Mouse (Mus musculus): ENCODE results near the gene Aga. TPM values are rescaled to one million over a fixed set of nuclear protein-coding genes. Genes with fewer than 3 reads are reported as not detected.
"Not testable (repeated sequence)": the region's sequence is repeated elsewhere in the genome, so short reads cannot be mapped to it uniquely, and the experiment has no call there.

Aga gene
- 2.9 and 3.6 TPM in 2 replicates for polyA plus RNA-seq (2012; rRNA removed)

GRCm38 (mm10) chr8:53511551-53512127, at the start of gene Aga:
Gene Aga, plus strand, starts transcription at chr8:53511727.
- peak within 1 kb of the TSS; percentile 94 for H3K4me3 ChIP-seq (ENCODE audit: control insufficient read depth, low read depth, low read length)
- TF ChIP-seq CTCF (IDR thresholded peaks at IDR 0.05; ENCODE audit: control insufficient read depth, insufficient read depth, insufficient replicate concordance, low read depth, low read length) (no peak), POLR2A (IDR thresholded peaks at IDR 0.05; ENCODE audit: control insufficient read depth, low read depth, low read length) (peak; percentile 63)
- no peaks in the 10 kb centered on the region for H3K36me3 ChIP-seq (ENCODE audit: control insufficient read depth, insufficient read depth, low read length)
- no peaks in the 10 kb centered on the region for H3K27me3 ChIP-seq (ENCODE audit: control insufficient read depth, insufficient read depth, low read length)
- peak within 1 kb of the TSS; percentile 81; the same call in 1 of the 2 replicates for H3K27ac ChIP-seq (ENCODE audit: control insufficient read depth, insufficient read depth, low read depth, low read length)
- no peaks in the 10 kb centered on the region; the same call in none of the 2 replicates for H3K4me1 ChIP-seq (ENCODE audit: control insufficient read depth, insufficient read depth, low read length)

- TF ChIP-seq CTCF (IDR thresholded peaks at IDR 0.05; ENCODE audit: control insufficient read depth, insufficient read depth, insufficient replicate concordance, low read depth, low read length) (no peak), POLR2A (IDR thresholded peaks at IDR 0.05; ENCODE audit: control insufficient read depth, low read depth, low read length) (no peak)
- Histone ChIP-seq H3K36me3 (ENCODE audit: control insufficient read depth, insufficient read depth, low read length) (no peaks in the 10 kb centered on the region), H3K27me3 (ENCODE audit: control insufficient read depth, insufficient read depth, low read length) (no peaks in the 10 kb centered on the region), H3K4me3 (ENCODE audit: control insufficient read depth, low read depth, low read length) (no peak overlapping the region), H3K27ac (ENCODE audit: control insufficient read depth, insufficient read depth, low read depth, low read length) (no peak overlapping the region), H3K4me1 (ENCODE audit: control insufficient read depth, insufficient read depth, low read length) (no peaks in the 10 kb centered on the region)
Measured at GRCm38 (mm10) chr8:53489063-53489462, 22.5 kb upstream of the Aga start.

GRCm38 (mm10) chr8:53496216-53496615, 15.3 kb upstream of the Aga start:
- Histone ChIP-seq H3K27me3 (ENCODE audit: control insufficient read depth, insufficient read depth, low read length) (no peaks in the 10 kb centered on the region), H3K4me1 (ENCODE audit: control insufficient read depth, insufficient read depth, low read length) (no peaks in the 10 kb centered on the region), H3K27ac (ENCODE audit: control insufficient read depth, insufficient read depth, low read depth, low read length) (no peak overlapping the region), H3K36me3 (ENCODE audit: control insufficient read depth, insufficient read depth, low read length) (no peaks in the 10 kb centered on the region), H3K4me3 (ENCODE audit: control insufficient read depth, low read depth, low read length) (no peak overlapping the region)
- no peak for TF ChIP-seq CTCF (IDR thresholded peaks at IDR 0.05; ENCODE audit: control insufficient read depth, insufficient read depth, insufficient replicate concordance, low read depth, low read length)
- TF ChIP-seq POLR2A (IDR thresholded peaks at IDR 0.05; ENCODE audit: control insufficient read depth, low read depth, low read length) = no peak

GRCm38 (mm10) chr8:53496885-53497326, 14.6 kb upstream of the Aga start:
- Histone ChIP-seq H3K27me3 (ENCODE audit: control insufficient read depth, insufficient read depth, low read length) (no peaks in the 10 kb centered on the region), H3K4me3 (ENCODE audit: control insufficient read depth, low read depth, low read length) (no peak overlapping the region), H3K4me1 (ENCODE audit: control insufficient read depth, insufficient read depth, low read length) (no peaks in the 10 kb centered on the region), H3K36me3 (ENCODE audit: control insufficient read depth, insufficient read depth, low read length) (no peaks in the 10 kb centered on the region), H3K27ac (ENCODE audit: control insufficient read depth, insufficient read depth, low read depth, low read length) (no peak overlapping the region)
- TF ChIP-seq CTCF (IDR thresholded peaks at IDR 0.05; ENCODE audit: control insufficient read depth, insufficient read depth, insufficient replicate concordance, low read depth, low read length) (no peak), POLR2A (IDR thresholded peaks at IDR 0.05; ENCODE audit: control insufficient read depth, low read depth, low read length) (no peak)

- not testable (repeated sequence) for H3K4me3 ChIP-seq (ENCODE audit: control insufficient read depth, low read depth, low read length); H3K27ac ChIP-seq (ENCODE audit: control insufficient read depth, insufficient read depth, low read depth, low read length); H3K36me3 ChIP-seq (ENCODE audit: control insufficient read depth, insufficient read depth, low read length); H3K27me3 ChIP-seq (ENCODE audit: control insufficient read depth, insufficient read depth, low read length); H3K4me1 ChIP-seq (ENCODE audit: control insufficient read depth, insufficient read depth, low read length)
Measured at GRCm38 (mm10) chr8:53538049-53538448, 26.5 kb downstream of the Aga start.

- no peak overlapping the region for H3K27ac ChIP-seq (ENCODE audit: control insufficient read depth, insufficient read depth, low read depth, low read length)
- TF ChIP-seq CTCF (IDR thresholded peaks at IDR 0.05; ENCODE audit: control insufficient read depth, insufficient read depth, insufficient replicate concordance, low read depth, low read length) (no peak), POLR2A (IDR thresholded peaks at IDR 0.05; ENCODE audit: control insufficient read depth, low read depth, low read length) (no peak)
- H3K4me1 ChIP-seq (ENCODE audit: control insufficient read depth, insufficient read depth, low read length) = no peaks in the 10 kb centered on the region
- no peak overlapping the region for H3K4me3 ChIP-seq (ENCODE audit: control insufficient read depth, low read depth, low read length)
- H3K36me3 ChIP-seq (ENCODE audit: control insufficient read depth, insufficient read depth, low read length) = no peaks in the 10 kb centered on the region
- no peaks in the 10 kb centered on the region for H3K27me3 ChIP-seq (ENCODE audit: control insufficient read depth, insufficient read depth, low read length)
Measured at GRCm38 (mm10) chr8:53539585-53539984, 28.1 kb downstream of the Aga start.

GRCm38 (mm10) chr8:53562441-53563040, 51.0 kb downstream of the Aga start:
- H3K27me3 ChIP-seq (ENCODE audit: control insufficient read depth, insufficient read depth, low read length) = no peaks in the 10 kb centered on the region
- no peak for TF ChIP-seq POLR2A (IDR thresholded peaks at IDR 0.05; ENCODE audit: control insufficient read depth, low read depth, low read length)
- H3K4me3 ChIP-seq (ENCODE audit: control insufficient read depth, low read depth, low read length) = no peak overlapping the region
- H3K4me1 ChIP-seq (ENCODE audit: control insufficient read depth, insufficient read depth, low read length) = no peaks in the 10 kb centered on the region
- no peak overlapping the region for H3K27ac ChIP-seq (ENCODE audit: control insufficient read depth, insufficient read depth, low read depth, low read length)
- no peaks in the 10 kb centered on the region for H3K36me3 ChIP-seq (ENCODE audit: control insufficient read depth, insufficient read depth, low read length)
